Mouse (Mus musculus) testis, adult 2 months (tissue): ENCODE results near the gene Spg21.

Experiments
- CTCF ChIP-seq: fragments of 200-500 bp; IDR thresholded peaks from 2 replicates; pipeline ENCODE4 v1.5.1; 2012; ENCODE audit warnings: low read depth, mild to moderate bottlenecking, inconsistent platforms, low read length, moderate library complexity; ENCODE audit not compliant: control insufficient read depth, insufficient read depth, insufficient replicate concordance
- POLR2A ChIP-seq: fragments of 200-500 bp; IDR thresholded peaks from 2 replicates; pipeline ENCODE4 v1.6.1; 2012; ENCODE audit warnings: low read depth, mild to moderate bottlenecking, inconsistent platforms, low read length, moderate library complexity; ENCODE audit not compliant: control insufficient read depth

DNA sequence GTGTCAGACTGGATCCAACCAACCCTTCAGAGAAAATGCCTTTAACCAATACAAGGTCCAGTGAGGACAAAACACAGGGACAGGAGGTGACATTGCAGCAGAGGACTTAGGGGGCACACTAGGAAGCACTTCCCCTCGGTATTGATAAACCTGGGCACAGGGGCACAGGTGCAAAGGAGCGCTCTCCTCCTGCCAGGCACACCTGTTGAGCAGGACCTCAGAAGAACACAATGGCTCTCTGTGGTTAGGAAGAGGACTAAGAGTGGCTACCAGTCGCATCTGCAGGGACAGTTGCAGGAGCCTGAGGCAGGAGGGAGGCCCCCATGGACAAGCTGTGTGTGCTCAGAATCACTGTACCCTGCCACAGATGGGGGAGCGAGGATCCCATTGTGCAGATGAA is 75.7 kb downstream of the Spg21 start:
- TF ChIP-seq CTCF (no peak), POLR2A (no peak)
